Mouse (Mus musculus): ENCODE data around the gene Kcna6. TPM values are rescaled to one million over a fixed set of nuclear protein-coding genes. Genes with fewer than 3 reads are reported as not detected.

Kcna6 gene
- total and polyA plus RNA-seq, 2 experiments from 2014 or later: 19.9 to 49.6 TPM

- Histone ChIP-seq H3K4me3 (ENCODE audit: low read depth, low read length) (no peak overlapping the region), H3K4me1 (ENCODE audit: insufficient read depth) (no peaks in the 10 kb centered on the region), H3K27ac (ENCODE audit: low read depth, low read length) (no peak overlapping the region), H3K4me2 (ENCODE audit: low read depth) (no peak overlapping the region), H3K27me3 (ENCODE audit: insufficient read depth, low read length) (no peaks in the 10 kb centered on the region), H3K36me3 (ENCODE audit: insufficient read depth) (no peaks in the 10 kb centered on the region), H3K9me3 (ENCODE audit: low read length) (no peaks in the 10 kb centered on the region), H3K9ac (no peak overlapping the region)
- 70% methylated on average over 3 of the region's 3 CpGs for whole genome bisulfite sequencing
- TF ChIP-seq CTCF (IDR thresholded peaks at IDR 0.05; ENCODE audit: low read depth): no peak
- no peak for DNase-seq
- ATAC-seq: no peak
These were observed 75.9 kb downstream of the Kcna6 start for GRCm38 (mm10) chr6:126664569-126664968.

Other genes starting within 250 kb of the Kcna6 start
- gene Kcna5, start 205.3 kb downstream of the Kcna6 start, total RNA-seq (2014; rRNA removed): 4.2 and 8.0 TPM in 2 replicates
- 2.4 and 3.7 TPM in 2 replicates for gene Kcna5, start 205.3 kb downstream of the Kcna6 start, polyA plus RNA-seq (2015; fragmentation: Nextera tagmentation; extraction: Ambion mirVana)
- gene Kcna1, start 94.3 kb downstream of the Kcna6 start, total RNA-seq (2014; rRNA removed): 4.8 and 5.9 TPM in 2 replicates
- gene Kcna1, start 94.3 kb downstream of the Kcna6 start, polyA plus RNA-seq (2015; fragmentation: Nextera tagmentation; extraction: Ambion mirVana): 3.6 and 4.4 TPM in 2 replicates
- gene Ndufa9, start 108.5 kb upstream of the Kcna6 start, total RNA-seq (2014; rRNA removed): 113 and 117 TPM in 2 replicates
- gene Ndufa9, start 108.5 kb upstream of the Kcna6 start, polyA plus RNA-seq (2015; fragmentation: Nextera tagmentation; extraction: Ambion mirVana): 213 and 225 TPM in 2 replicates
- gene Akap3, start 112.4 kb upstream of the Kcna6 start, total RNA-seq (2014; rRNA removed): 0.23 TPM in 1 of 2 replicates, not detected in the other
- 0.09 and 0.12 TPM in 2 replicates for gene Akap3, start 112.4 kb upstream of the Kcna6 start, polyA plus RNA-seq (2015; fragmentation: Nextera tagmentation; extraction: Ambion mirVana)
- not detected in 2 replicates for gene Dyrk4, start 181.2 kb upstream of the Kcna6 start, total RNA-seq (2014; rRNA removed)
- not detected in 2 replicates for gene Dyrk4, start 181.2 kb upstream of the Kcna6 start, polyA plus RNA-seq (2015; fragmentation: Nextera tagmentation; extraction: Ambion mirVana)
- gene Rad51ap1, start 198.9 kb upstream of the Kcna6 start, total RNA-seq (2014; rRNA removed): 6.2 and 7.0 TPM in 2 replicates
- gene Rad51ap1, start 198.9 kb upstream of the Kcna6 start, polyA plus RNA-seq (2015; fragmentation: Nextera tagmentation; extraction: Ambion mirVana): 9.3 and 11.0 TPM in 2 replicates
- gene D6Wsu163e, start 199.3 kb upstream of the Kcna6 start, total RNA-seq (2014; rRNA removed): 33.6 and 46.8 TPM in 2 replicates
- 34.5 and 35.0 TPM in 2 replicates for gene D6Wsu163e, start 199.3 kb upstream of the Kcna6 start, polyA plus RNA-seq (2015; fragmentation: Nextera tagmentation; extraction: Ambion mirVana)